Mouse (Mus musculus) ES-E14 (cell line): ENCODE measurements around the gene Hp1bp3.

Experiments used
- HCFC1 ChIP-seq: IDR thresholded peaks from 2 replicates; pipeline ENCODE4 v1.6.1; 2012; ENCODE audit warnings: low read length, inconsistent platforms, borderline replicate concordance; ENCODE audit not compliant: insufficient read depth
- ZC3H11A ChIP-seq: IDR thresholded peaks from 2 replicates; pipeline ENCODE4 v1.6.1; 2012; ENCODE audit warnings: low read depth, mild to moderate bottlenecking, inconsistent platforms, low read length, borderline replicate concordance
- ZNF384 ChIP-seq: IDR thresholded peaks from 2 replicates; pipeline ENCODE4 v1.6.1; 2012; ENCODE audit warnings: low read depth, low read length, inconsistent platforms

DNA sequence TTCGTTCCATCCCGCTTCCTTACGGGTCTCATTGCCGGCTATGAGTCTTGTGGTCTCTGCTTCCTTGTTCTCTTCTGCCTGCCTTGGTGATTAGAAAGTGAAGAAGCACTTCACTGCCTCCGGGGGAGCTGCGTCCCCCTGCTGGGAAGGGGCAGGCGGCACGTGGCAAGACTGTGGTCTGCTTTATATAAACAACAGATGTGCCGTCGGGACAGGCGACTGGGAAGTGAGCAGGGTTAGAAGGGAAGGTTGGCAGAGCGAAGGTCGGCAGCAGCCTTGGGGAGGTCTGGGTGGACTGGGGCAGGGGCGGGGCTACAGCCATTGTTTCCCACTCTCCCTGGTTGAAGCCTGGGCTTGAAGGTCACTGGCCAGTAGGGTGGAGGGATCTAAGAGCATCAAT lies 35.7 kb downstream of the Hp1bp3 start:
- TF ChIP-seq ZNF384 = no peak
- TF ChIP-seq ZC3H11A = no peak
- TF ChIP-seq HCFC1 = no peak
